Mouse (Mus musculus) stomach, postnatal 0 days (tissue): ENCODE measurements around the gene Muc4.

ENCODE experiments used
- CTCF ChIP-seq: IDR thresholded peaks from 2 replicates; pipeline ENCODE4 v1.5.1; 2016; ENCODE audit warnings: antibody characterized with exemption, low read depth, mild to moderate bottlenecking, moderate library complexity
- EP300 ChIP-seq: optimal IDR thresholded peaks from 2 replicates; pipeline ENCODE3; 2016; ENCODE audit warnings: antibody characterized with exemption

GRCm38 (mm10) chr16:32823487-32823886 is 87.8 kb downstream of the Muc4 start:
- TF ChIP-seq CTCF (no peak), EP300 (no peak)
